Mouse (Mus musculus) layer of hippocampus, postnatal 36 days (tissue): ENCODE data around the gene Metap1d. TPM values are rescaled to one million over a fixed set of nuclear protein-coding genes. Genes with fewer than 3 reads are reported as not detected.

Experiments used
- DNase-seq, 2 experiments: peaks; one replicate each; pipeline ENCODE4 v3.0.0; 2022
- total RNA-seq, 2 experiments: library from RNA; stranded (reverse); gene quantifications; 2 replicates each; pipeline ENCODE4 v1.2.3; 2021

Metap1d gene
- total RNA-seq, 2 experiments from 2014 or later = 23.8 to 25.0 TPM

DNA sequence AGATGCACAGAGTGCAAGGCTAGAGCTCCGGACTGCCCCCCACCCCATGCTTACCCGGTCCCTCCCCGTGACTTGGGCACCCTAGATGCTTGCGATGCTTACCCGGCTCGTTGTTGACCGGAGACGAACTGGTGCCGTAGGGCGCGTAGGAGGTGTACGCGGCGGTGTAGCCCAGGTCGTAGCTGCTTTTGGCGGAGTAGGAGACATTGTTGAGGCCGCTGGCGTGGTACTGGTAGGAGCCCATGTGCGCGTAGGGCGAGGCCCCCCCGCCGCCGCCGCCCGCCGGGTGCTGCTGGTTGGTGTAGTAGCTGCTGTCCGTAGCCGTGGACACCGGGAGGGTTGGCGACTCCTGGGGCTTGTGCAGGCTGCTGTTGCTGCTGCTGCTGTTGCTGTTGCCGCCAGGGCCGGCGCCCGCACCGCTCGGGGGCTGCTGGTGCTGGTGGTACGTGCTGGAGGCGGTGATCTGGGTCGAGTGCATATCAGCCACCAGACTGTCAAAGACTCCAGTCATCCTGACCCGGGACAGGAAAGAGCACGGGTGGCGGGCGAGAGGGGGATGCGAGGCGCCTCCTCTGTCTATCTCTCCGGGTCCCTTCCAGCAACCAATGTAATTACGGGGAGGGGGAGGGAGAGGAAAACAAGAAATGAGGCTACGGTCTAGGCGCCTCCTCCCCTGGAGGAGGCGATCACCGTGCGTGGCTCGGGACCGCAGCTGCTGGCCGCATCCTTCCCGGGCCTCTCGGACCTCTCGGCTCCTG is 93.0 kb downstream of the Metap1d start:
- DNase-seq = no peak

DNA sequence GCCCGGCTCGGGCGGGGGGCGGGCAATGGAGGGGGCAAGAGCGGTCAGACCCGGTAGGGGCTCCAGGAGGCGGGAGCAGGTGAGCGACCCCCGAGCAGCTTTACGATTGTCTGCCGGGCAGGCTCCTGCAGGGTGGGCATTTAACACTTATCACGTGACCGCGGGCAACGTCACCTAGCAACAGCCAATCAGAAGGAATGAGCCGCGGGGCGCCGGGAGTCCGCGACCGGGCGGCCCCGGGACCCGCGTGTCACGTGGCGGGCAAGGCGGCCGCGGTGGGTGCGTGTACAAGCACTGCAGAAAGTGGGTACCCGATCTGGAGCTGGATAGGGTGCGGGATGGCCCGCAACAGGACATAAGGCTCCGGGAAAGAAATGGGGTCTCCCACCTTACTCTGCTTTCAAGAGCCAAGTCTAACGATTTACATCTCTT is 93.6 kb downstream of the Metap1d start, which contains the start of gene Dlx2:
TSS of gene Dlx2 (minus strand) at position 115 of the 432 bp plus-strand sequence.
- no peak for DNase-seq

DNA sequence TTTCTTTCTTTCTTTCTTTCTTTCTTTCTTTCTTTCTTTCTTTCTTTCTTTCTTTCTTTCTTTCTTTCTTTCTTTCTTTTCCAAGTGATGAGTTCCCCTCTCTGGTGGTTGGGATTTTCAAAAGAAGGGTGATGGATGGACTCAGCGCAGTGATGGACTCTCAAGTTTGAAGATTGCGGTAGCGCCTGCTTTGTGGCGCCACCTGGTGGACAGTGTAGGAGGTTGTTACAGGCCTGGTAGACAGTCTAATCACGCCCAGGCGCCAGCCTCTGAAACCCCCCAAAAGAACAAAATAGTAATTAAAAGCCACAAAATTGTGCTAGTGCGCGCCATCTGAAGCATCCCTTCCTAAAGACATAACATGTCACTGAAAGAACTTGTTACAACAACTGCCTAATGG is 94.8 kb downstream of the Metap1d start:
- no peak for DNase-seq

DNA sequence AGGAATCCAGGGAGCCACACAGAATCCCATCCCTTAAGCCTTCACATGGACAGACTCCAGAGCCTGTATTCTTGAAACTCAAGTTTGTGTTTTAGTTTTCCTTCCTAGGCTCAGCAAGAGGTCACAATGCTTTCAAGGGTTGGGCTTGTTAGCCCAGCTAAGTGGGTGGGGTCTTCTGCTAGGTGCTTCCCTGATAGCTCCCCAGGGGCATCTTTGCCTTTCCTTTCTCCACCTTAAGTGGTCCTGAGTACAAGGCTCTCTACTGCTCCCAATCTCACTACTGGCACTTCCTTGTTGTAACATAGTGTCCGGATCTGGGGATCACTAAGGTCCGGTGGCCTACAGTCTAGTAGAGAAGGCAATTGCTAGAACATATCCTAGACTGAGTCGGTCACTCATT is 97.3 kb downstream of the Metap1d start:
- no peak for DNase-seq

DNA sequence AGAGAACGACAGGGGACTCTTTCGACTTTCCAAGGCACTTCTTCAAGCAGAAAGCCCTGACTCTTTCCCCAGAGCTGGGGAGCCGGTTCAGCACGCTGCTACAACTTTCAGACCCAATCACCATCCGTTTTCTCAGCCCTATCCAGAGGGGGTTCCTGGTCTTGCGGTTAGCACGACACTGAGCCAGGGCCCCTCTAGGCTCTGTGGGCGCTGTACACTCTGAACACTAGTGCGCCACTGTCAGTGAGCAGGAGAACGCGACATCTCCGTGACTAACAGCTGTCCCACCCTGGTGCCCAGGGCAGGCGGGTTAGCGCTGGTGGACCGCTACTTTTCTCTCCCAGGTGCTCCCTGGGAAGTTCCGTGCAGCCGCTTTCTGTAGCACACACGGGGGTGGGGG is 98.6 kb downstream of the Metap1d start:
- DNase-seq = no peak

DNA sequence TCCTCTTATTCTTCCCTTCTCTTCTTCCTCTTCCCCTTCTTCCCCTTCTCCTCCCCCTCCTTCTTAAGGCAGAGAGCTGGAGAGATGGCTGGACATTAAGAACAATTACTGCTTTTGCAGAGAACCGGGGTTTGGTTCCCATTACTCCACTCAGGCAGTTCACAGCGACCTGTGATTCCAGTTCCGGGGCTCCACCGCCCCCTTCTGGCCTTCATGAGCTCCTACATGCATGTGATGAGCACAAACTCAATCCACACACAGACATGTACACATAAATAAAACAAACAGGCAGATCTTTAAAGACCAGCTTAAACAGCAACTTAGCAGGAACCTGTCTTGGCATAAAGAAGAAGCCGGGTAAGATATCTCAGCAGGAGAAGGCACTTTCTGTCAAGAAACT is 103.0 kb downstream of the Metap1d start:
- no peak for DNase-seq

DNA sequence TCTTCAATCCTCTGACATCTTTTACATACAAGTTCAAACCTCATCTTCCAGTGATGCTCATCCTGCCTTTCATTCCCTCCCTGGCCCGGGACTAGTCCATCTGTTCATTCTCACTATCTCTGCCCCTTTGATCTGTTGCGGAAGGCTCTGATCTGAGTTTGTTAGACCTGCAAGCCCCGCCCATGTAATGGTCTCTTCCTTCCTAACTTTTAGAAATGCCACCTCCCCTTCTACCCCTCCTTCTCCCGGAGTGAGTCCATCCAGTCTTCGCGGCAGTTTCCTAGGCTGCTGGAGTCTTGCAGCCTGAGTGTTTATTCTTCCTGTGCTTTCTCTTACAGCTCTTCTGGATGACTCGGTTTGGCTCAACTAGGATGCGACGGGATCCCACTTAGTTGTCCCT is 113.4 kb downstream of the Metap1d start:
- no peak for DNase-seq

DNA sequence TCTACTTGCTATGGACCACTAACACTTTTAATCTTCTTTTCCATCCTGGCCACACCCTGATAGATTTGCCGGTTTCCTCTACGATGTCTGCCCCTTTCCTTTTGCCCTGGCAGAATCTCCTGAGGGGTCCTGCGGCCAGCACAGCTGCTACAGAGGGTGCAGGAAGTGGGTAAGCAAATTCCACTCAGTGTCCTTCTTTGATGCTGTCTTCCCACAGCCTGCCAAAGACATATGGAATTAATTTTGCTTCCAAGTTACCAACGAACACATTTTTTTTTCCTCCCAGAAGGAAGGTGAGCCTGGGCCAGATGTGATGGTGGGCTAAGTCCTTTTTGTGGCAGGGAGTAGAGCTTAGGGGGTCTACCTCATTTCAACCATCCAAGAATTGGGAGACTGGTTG is 120.7 kb downstream of the Metap1d start:
- no peak for DNase-seq

Other genes starting within 250 kb of the Metap1d start
- gene Dync1i2, start 241.6 kb upstream of the Metap1d start, total RNA-seq = 100 to 1,000 TPM; 138 to 143 TPM
- 100 to 1,000 TPM; 155 to 160 TPM for gene Slc25a12, start 85.5 kb upstream of the Metap1d start, total RNA-seq
- gene Hat1, start 64.3 kb upstream of the Metap1d start, total RNA-seq = 10 to 100 TPM; 15.7 to 15.8 TPM
- 10 to 100 TPM; 15.0 to 16.2 TPM for gene Dlx1, start 74.8 kb downstream of the Metap1d start, total RNA-seq
- gene Dlx2, start 93.5 kb downstream of the Metap1d start, total RNA-seq = 1 to 10 TPM; 4.9 to 5.3 TPM